Mouse (Mus musculus) ES-Bruce4 (cell line): ENCODE data around the gene Nfyc. TPM values are rescaled to one million over a fixed set of nuclear protein-coding genes. Genes with fewer than 3 reads are reported as not detected.
A peak's percentile ranks its signal among the peaks of the same experiment; 100 is the strongest.

Source experiments
- H3K27ac ChIP-seq: 2 replicates; pipeline ENCODE4 v1.5.1; 2012; ENCODE audit warnings: low read length, inconsistent platforms; ENCODE audit not compliant: insufficient read depth
- H3K27me3 ChIP-seq: 2 replicates; pipeline ENCODE4 v1.6.1; 2012; ENCODE audit warnings: mild to moderate bottlenecking, low read length, inconsistent platforms; ENCODE audit not compliant: control insufficient read depth, poor library complexity, insufficient read depth, severe bottlenecking
- H3K36me3 ChIP-seq: 2 replicates; pipeline ENCODE4 v1.6.1; 2012; ENCODE audit warnings: inconsistent platforms, mild to moderate bottlenecking, low read length, moderate library complexity; ENCODE audit not compliant: control insufficient read depth, poor library complexity, insufficient read depth, severe bottlenecking
- H3K4me1 ChIP-seq: one replicate; pipeline ENCODE4 v1.8.1; 2011; ENCODE audit warnings: low read length; ENCODE audit not compliant: control insufficient read depth, insufficient read depth
- H3K4me3 ChIP-seq: 2 replicates; pipeline ENCODE4 v1.5.1; 2011; ENCODE audit warnings: low read depth, mild to moderate bottlenecking, low read length
- H3K9ac ChIP-seq: 2 replicates; pipeline ENCODE4 v1.6.1; 2012; ENCODE audit warnings: low read depth, mild to moderate bottlenecking, inconsistent platforms; ENCODE audit not compliant: poor library complexity, severe bottlenecking
- H3K9me3 ChIP-seq: replicated peaks from 2 replicates; pipeline ENCODE4 v1.6.1; 2012; ENCODE audit warnings: mild to moderate bottlenecking, low read length, inconsistent platforms; ENCODE audit not compliant: control insufficient read depth, poor library complexity, insufficient read depth, severe bottlenecking
- CTCF ChIP-seq: IDR thresholded peaks from one replicate; pipeline ENCODE4 v1.8.1; 2011; ENCODE audit warnings: low read depth, low read length
- EP300 ChIP-seq: IDR thresholded peaks from 2 replicates; pipeline ENCODE4 v1.6.1; 2011; ENCODE audit warnings: low read depth, low read length; ENCODE audit not compliant: insufficient read depth
- POLR2A ChIP-seq: IDR thresholded peaks from one replicate; pipeline ENCODE4 v1.8.1; 2011; ENCODE audit warnings: low read length; ENCODE audit not compliant: insufficient read depth
- polyA plus RNA-seq: library from polyadenylated mRNA; stranded (reverse); fragments of >200 nt; gene quantifications from 2 replicates; pipeline ENCODE4 v1.2.4, GENCODE M21; 2011; ENCODE audit warnings: low read depth; ENCODE audit not compliant: missing spikeins, insufficient read depth, insufficient read length

Nfyc gene
- polyA plus RNA-seq, 1 experiment = 40.1 TPM

DNA sequence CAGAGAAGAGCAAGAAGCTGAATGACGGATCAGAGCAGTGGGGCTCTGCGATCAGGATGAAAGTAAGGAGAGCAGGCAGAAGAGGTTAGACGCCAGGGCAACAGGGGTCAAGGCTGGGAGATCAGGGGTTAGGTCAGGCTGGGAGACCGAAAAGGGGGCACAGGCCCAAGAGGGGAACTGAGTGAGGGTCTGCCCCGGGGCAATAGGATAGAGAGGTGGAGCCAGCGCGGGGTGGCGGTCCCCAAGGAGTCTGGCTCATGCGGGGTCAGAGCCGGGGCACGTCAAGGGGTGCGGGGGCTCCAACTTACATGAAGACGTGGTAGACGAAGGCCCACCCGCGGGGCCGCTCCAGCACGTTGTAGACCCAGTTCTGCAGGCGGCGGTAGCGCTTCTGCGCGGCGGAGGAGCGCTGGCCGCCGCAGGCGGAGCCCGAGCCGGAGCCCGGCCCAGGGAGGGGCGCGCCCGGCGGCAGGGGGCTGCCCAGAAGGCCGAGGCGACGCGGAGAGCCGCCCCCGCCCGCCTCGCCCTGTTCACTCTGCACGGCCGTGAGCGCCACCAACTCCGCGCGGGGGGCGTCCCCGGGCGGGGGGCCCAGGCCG is 84.7 kb downstream of the Nfyc start:
- peak overlapping the region; percentile 81 for H3K9ac ChIP-seq
- TF ChIP-seq CTCF (no peak), EP300 (no peak), POLR2A (no peak)
- peaks cover 8% of the 10 kb centered on the region for H3K27me3 ChIP-seq
- no peaks in the 10 kb centered on the region for H3K9me3 ChIP-seq
- H3K4me3 ChIP-seq = peak overlapping the region; percentile 57
- no peaks in the 10 kb centered on the region for H3K36me3 ChIP-seq
- peaks cover 2% of the 10 kb centered on the region for H3K4me1 ChIP-seq
- H3K27ac ChIP-seq = no peak overlapping the region

DNA sequence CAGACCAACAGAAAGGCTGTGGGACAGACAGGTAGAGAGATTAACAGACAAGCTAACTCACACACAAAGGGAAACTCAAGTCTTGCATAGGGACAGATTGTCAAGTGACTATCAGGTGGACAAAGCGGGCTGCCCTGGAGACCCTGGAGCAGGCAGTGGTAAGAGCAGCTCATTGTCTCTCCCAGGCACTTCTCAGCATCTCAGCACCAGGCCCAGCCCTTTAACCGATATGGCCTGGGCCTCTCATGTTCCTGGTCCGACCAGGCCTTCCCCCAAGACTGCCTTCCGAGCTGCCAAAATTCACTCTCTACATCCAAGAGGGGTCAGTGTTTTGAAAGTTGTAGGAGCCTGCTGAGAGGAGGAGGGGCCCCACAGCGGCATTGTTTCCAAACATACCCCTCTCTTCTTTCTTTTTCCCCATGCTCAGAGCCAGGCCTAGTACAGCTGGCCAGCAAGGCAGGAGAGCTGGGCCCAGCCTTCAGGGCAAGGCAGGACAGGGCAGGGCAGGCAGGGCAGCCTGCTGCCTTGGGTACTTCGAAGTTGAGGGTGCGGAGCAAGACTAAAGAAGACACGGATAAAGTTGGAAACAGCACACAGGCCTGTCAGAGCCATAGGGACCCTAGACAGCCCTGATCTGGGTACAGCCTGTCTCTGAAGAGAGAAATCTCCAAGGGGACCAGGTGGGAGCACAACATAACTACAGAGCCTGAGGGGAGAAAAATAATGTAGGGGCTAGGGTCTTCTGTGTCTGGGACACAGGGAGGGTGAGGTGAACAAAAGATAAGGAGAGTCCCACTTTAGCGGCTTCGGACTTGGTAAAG is 85.4 kb downstream of the Nfyc start:
- H3K27me3 ChIP-seq = peaks cover 8% of the 10 kb centered on the region
- no peaks in the 10 kb centered on the region for H3K9me3 ChIP-seq
- TF ChIP-seq EP300 (no peak), POLR2A (no peak), CTCF (no peak)
- peaks cover 2% of the 10 kb centered on the region for H3K4me1 ChIP-seq
- H3K36me3 ChIP-seq = no peaks in the 10 kb centered on the region
- H3K9ac ChIP-seq = no peak overlapping the region
- peak overlapping the region; percentile 57; the same call in 1 of the 2 replicates for H3K4me3 ChIP-seq
- no peak overlapping the region for H3K27ac ChIP-seq

DNA sequence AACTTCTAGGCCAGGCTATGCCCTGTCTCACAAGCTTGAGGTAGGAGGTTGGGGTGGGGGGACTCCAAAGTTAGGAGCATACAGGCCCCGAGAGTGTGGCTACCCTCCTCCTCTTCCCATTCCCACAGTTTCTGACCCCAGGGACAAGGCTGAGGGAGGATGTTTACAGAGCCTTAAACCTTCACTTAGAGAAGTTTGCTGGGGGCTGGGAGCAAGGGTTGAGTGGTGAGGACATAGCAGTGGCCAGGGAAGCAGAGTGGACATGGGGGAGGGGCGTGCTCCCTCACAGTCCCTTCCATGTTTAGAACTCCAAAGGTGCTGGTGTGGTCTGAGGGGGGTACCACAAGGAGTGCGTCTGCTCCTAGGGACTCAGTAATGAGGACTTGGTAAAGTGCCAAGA is 87.7 kb downstream of the Nfyc start:
- Histone ChIP-seq H3K27me3 (peaks cover 5% of the 10 kb centered on the region), H3K9ac (no peak overlapping the region), H3K4me1 (no peaks in the 10 kb centered on the region), H3K36me3 (no peaks in the 10 kb centered on the region), H3K9me3 (no peaks in the 10 kb centered on the region), H3K27ac (no peak overlapping the region), H3K4me3 (no peak overlapping the region)
- TF ChIP-seq EP300 (no peak), POLR2A (no peak), CTCF (no peak)

DNA sequence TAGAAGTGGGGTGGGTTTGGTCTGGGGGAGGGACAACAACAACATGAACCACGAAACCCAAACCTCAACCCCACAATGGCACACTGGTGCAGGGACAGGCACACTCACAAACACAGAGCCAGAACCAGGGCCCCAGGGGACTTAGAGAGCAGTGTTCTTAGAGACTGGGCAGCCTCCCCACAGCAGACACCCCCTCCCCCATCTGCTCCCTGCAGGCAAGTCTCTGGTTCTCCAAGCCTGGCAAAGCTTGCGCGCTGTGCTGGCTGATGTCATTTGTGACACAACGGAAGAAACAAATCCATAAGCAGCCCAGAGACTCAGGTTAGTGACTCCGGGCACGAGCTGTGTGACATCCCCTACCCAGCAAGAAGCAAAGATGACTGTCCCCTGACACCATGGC is 90.1 kb downstream of the Nfyc start:
- H3K36me3 ChIP-seq = no peaks in the 10 kb centered on the region
- no peak overlapping the region for H3K27ac ChIP-seq
- H3K9me3 ChIP-seq = no peaks in the 10 kb centered on the region
- H3K4me3 ChIP-seq = no peak overlapping the region
- H3K9ac ChIP-seq = no peak overlapping the region
- H3K4me1 ChIP-seq = no peaks in the 10 kb centered on the region
- TF ChIP-seq CTCF (no peak), EP300 (no peak), POLR2A (no peak)
- H3K27me3 ChIP-seq = no peaks in the 10 kb centered on the region

DNA sequence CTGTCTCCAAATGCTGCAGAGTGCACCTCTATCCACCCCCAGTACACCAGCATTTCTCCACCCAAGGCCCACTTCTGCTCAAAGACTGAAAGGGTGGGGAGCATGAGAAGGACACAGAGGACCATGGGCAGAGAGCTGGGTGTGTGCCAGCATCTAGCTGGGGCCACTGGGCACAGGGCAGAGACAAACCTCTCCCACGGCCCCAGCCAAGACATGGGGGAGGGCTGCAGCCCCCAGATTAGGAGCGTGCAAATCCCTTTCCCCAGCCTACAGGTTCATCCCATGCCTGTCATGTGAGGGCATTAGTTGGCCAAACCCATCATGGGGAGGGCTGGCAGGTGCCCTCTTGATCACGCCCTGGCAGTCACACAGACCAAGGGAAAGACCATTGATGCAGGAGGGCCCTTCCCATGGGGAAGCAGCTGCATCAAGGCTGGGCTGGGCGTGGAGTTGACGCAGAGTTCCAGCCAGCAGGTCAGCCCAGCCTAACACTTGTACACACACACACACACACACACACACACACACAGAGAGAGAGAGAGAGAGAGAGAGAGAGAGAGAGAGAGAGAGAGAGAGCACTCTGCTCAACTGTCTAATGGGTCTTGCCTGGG is 97.3 kb downstream of the Nfyc start:
- no peaks in the 10 kb centered on the region for H3K9me3 ChIP-seq
- H3K9ac ChIP-seq = no peak overlapping the region
- H3K27me3 ChIP-seq = no peaks in the 10 kb centered on the region
- no peak for TF ChIP-seq POLR2A
- H3K4me1 ChIP-seq = no peaks in the 10 kb centered on the region
- H3K27ac ChIP-seq = no peak overlapping the region
- no peak overlapping the region for H3K4me3 ChIP-seq
- H3K36me3 ChIP-seq = no peaks in the 10 kb centered on the region

DNA sequence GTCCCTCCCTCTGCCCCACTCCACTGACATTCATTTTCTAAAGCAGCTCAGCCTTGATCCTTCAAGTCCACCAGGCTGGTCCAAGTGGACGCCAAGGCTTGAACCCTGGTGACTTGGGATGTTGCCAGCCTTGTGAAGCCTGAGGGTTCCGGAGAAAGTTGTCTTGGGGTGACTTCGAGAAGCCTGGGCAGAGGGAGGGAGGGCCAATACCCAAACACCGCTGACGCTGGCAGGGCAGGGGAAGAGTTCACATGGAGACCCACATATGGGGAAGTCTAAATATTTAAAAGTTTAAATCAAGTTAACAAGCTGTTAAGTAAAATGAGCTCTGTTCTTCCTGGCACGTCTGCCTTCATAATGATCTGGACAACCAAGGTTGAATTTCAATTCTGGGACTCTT is 98.6 kb downstream of the Nfyc start:
- H3K36me3 ChIP-seq = no peaks in the 10 kb centered on the region
- no peaks in the 10 kb centered on the region for H3K9me3 ChIP-seq
- H3K4me3 ChIP-seq = no peak overlapping the region
- H3K4me1 ChIP-seq = no peaks in the 10 kb centered on the region
- no peak overlapping the region for H3K27ac ChIP-seq
- no peak overlapping the region for H3K9ac ChIP-seq
- no peaks in the 10 kb centered on the region for H3K27me3 ChIP-seq
- TF ChIP-seq POLR2A (no peak), CTCF (no peak), EP300 (no peak)
